Mouse (Mus musculus) liver, postnatal 0 days (tissue): Measurements from ENCODE around the gene Srxn1. TPM values are rescaled to one million over a fixed set of nuclear protein-coding genes. Genes with fewer than 3 reads are reported as not detected.

Experiments
- ATAC-seq: fragments of 200-750 bp; cut with Nextera tagmentation; 2 replicates; pipeline ENCODE4 v1.8.0; 2017; ENCODE audit warnings: mild to moderate bottlenecking, moderate library complexity
- DNase-seq: peaks from one replicate; pipeline ENCODE4 v3.0.0-alpha.2; 2016
- H3K27ac ChIP-seq: fragments of 300-500 bp; sonication (generic); 2 replicates; pipeline ENCODE4 v1.5.1; 2014; ENCODE audit warnings: antibody characterized with exemption, moderate library complexity, mild to moderate bottlenecking, low read depth
- H3K27me3 ChIP-seq: fragments of 300-500 bp; sonication (generic); 2 replicates; pipeline ENCODE4 v1.6.1; 2014; ENCODE audit warnings: low read length, control low read depth, mixed read lengths; ENCODE audit not compliant: insufficient read depth
- H3K36me3 ChIP-seq: fragments of 300-500 bp; sonication (generic); replicated peaks from 2 replicates; pipeline ENCODE4 v1.6.1; 2014; ENCODE audit warnings: mild to moderate bottlenecking, control low read depth, low read length, moderate library complexity, mixed read lengths; ENCODE audit not compliant: insufficient read depth
- H3K4me1 ChIP-seq: fragments of 300-500 bp; sonication (generic); 2 replicates; pipeline ENCODE4 v1.6.1; 2014; ENCODE audit warnings: antibody characterized with exemption, mild to moderate bottlenecking, control low read depth; ENCODE audit not compliant: insufficient read depth
- H3K4me2 ChIP-seq: fragments of 300-500 bp; sonication (generic); 2 replicates; pipeline ENCODE4 v1.6.1; 2014; ENCODE audit warnings: low read depth, mild to moderate bottlenecking, low read length, moderate library complexity, mixed read lengths
- H3K4me3 ChIP-seq: fragments of 300-500 bp; sonication (generic); 2 replicates; pipeline ENCODE4 v1.5.1; 2014; ENCODE audit warnings: low read depth, low read length
- H3K9ac ChIP-seq: fragments of 300-500 bp; sonication (generic); replicated peaks from 2 replicates; pipeline ENCODE4 v1.6.1; 2014; ENCODE audit warnings: mild to moderate bottlenecking, moderate library complexity
- H3K9me3 ChIP-seq: fragments of 300-500 bp; sonication (generic); 2 replicates; pipeline ENCODE4 v1.6.1; 2016; ENCODE audit warnings: mild to moderate bottlenecking, control low read depth, low read length, mixed read lengths
- CTCF ChIP-seq: sonication (generic); IDR thresholded peaks from 2 replicates; pipeline ENCODE4 v1.5.1; 2016; ENCODE audit warnings: antibody characterized with exemption, low read depth
- EP300 ChIP-seq: IDR thresholded peaks from 2 replicates; pipeline ENCODE4 v1.6.1; 2016; ENCODE audit warnings: antibody characterized with exemption, low read depth, mild to moderate bottlenecking
- WGBS: fragments of 180-500 bp; shearing (Covaris S2); extraction: QIAGEN DNeasy Blood & Tissue Kit; methylation state at CpG from one replicate; pipeline ENCODE4 v1.1.7; 2014; ENCODE audit not compliant: insufficient replicate concordance; 5-methylcytosine and 5-hydroxymethylcytosine counted together
- polyA plus RNA-seq: library from polyadenylated mRNA; unstranded; fragments of >200 nt; fragmentation: Nextera tagmentation; extraction: Ambion mirVana; gene quantifications from 2 replicates; pipeline ENCODE4 v1.2.1, GENCODE M21; 2015

Srxn1 gene
- polyA plus RNA-seq, 1 experiment from 2014 or later, result 8.7 TPM

GRCm38 (mm10) chr2:152089581-152089980 lies 15.7 kb upstream of the Srxn1 start:
- TF ChIP-seq CTCF (no peak), EP300 (no peak)
- peaks cover 42% of the 10 kb centered on the region for H3K27me3 ChIP-seq
- 75% methylated on average over 5 of the region's 5 CpGs for WGBS

GRCm38 (mm10) chr2:152090486-152090885 lies 14.8 kb upstream of the Srxn1 start:
- ATAC-seq, result no peak
- DNase-seq, result no peak
- 77% methylated on average over 5 of the region's 5 CpGs for WGBS
- Histone ChIP-seq H3K27me3 (peaks cover 51% of the 10 kb centered on the region), H3K4me1 (peaks cover 7% of the 10 kb centered on the region), H3K36me3 (no peaks in the 10 kb centered on the region), H3K4me3 (no peak overlapping the region), H3K4me2 (no peak overlapping the region), H3K9me3 (no peaks in the 10 kb centered on the region), H3K9ac (no peak overlapping the region), H3K27ac (no peak overlapping the region)
- no peak for TF ChIP-seq CTCF
- no peak for TF ChIP-seq EP300

More at GRCm38 (mm10) chr2:152089581-152089980, 15.7 kb upstream of the Srxn1 start:
- Histone ChIP-seq H3K27ac (no peak overlapping the region), H3K4me2 (no peak overlapping the region), H3K9ac (no peak overlapping the region), H3K36me3 (no peaks in the 10 kb centered on the region), H3K9me3 (no peaks in the 10 kb centered on the region), H3K4me1 (peaks cover 7% of the 10 kb centered on the region), H3K4me3 (no peak overlapping the region)
- no peak for DNase-seq
- ATAC-seq, result no peak

- Histone ChIP-seq H3K27ac (no peak overlapping the region), H3K27me3 (peaks cover 57% of the 10 kb centered on the region), H3K4me2 (no peak overlapping the region), H3K9me3 (no peaks in the 10 kb centered on the region), H3K4me3 (no peak overlapping the region), H3K36me3 (no peaks in the 10 kb centered on the region), H3K9ac (no peak overlapping the region), H3K4me1 (peaks cover 7% of the 10 kb centered on the region)
- DNase-seq (no peak), ATAC-seq (no peak)
- no peak for TF ChIP-seq CTCF
- no peak for TF ChIP-seq EP300
- WGBS, result 27% methylated on average over 12 of the region's 12 CpGs
Observed at GRCm38 (mm10) chr2:152091342-152092056, 13.8 kb upstream of the Srxn1 start.

DNA sequence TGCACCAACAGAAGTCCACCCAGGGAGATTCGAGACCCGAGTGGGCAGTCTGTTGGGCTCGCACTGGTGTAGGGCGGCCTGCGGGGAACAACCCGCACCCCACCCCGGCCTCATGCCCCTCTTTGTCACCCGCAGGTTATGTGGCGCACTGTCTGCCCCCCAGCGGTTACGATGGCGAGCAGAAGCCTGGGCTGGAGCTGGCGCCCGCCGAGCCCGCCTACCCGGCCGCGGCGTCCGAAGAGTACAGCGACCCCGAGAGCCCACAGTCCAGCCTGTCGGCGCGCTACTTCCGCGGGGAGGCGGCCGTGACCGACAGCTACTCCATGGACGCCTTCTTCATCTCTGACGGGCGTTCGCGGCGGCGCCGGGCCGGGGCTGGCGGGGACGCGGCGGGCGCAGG lies 12.4 kb upstream of the Srxn1 start:
- Histone ChIP-seq H3K27ac (no peak overlapping the region), H3K4me2 (peak overlapping the region; percentile 42; the same call in 1 of the 2 replicates), H3K36me3 (no peaks in the 10 kb centered on the region), H3K4me1 (peaks cover 7% of the 10 kb centered on the region), H3K27me3 (peaks cover 61% of the 10 kb centered on the region), H3K9me3 (no peaks in the 10 kb centered on the region), H3K9ac (no peak overlapping the region), H3K4me3 (peak overlapping the region; percentile 24; the same call in 1 of the 2 replicates)
- DNase-seq (no peak), ATAC-seq (no peak)
- 6% methylated on average over 40 of the region's 45 CpGs for WGBS
- TF ChIP-seq EP300 (no peak), CTCF (no peak)

DNA sequence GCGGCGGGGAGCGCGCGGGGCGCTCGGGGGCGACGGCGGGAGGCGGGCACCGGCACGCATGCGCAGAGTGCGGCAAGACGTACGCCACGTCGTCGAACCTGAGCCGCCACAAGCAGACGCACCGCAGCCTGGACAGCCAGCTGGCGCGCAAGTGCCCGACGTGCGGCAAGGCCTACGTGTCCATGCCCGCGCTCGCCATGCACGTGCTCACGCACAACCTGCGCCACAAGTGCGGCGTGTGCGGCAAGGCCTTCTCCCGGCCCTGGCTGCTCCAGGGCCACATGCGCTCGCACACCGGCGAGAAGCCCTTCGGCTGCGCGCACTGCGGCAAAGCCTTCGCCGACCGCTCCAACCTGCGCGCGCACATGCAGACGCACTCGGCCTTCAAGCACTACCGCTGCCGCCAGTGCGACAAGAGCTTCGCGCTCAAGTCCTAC lies 11.9 kb upstream of the Srxn1 start:
- peak overlapping the region; percentile 42 for H3K4me2 ChIP-seq
- no peaks in the 10 kb centered on the region for H3K9me3 ChIP-seq
- no peak for DNase-seq
- H3K9ac ChIP-seq, result no peak overlapping the region
- H3K36me3 ChIP-seq, result no peaks in the 10 kb centered on the region
- H3K27ac ChIP-seq, result no peak overlapping the region
- no peak for ATAC-seq
- H3K4me3 ChIP-seq, result peak overlapping the region; percentile 24; the same call in 1 of the 2 replicates
- H3K27me3 ChIP-seq, result peaks cover 61% of the 10 kb centered on the region
- TF ChIP-seq CTCF, result no peak
- TF ChIP-seq EP300, result no peak
- peaks cover 7% of the 10 kb centered on the region for H3K4me1 ChIP-seq
- 2% methylated on average over 59 of the region's 60 CpGs for WGBS

DNA sequence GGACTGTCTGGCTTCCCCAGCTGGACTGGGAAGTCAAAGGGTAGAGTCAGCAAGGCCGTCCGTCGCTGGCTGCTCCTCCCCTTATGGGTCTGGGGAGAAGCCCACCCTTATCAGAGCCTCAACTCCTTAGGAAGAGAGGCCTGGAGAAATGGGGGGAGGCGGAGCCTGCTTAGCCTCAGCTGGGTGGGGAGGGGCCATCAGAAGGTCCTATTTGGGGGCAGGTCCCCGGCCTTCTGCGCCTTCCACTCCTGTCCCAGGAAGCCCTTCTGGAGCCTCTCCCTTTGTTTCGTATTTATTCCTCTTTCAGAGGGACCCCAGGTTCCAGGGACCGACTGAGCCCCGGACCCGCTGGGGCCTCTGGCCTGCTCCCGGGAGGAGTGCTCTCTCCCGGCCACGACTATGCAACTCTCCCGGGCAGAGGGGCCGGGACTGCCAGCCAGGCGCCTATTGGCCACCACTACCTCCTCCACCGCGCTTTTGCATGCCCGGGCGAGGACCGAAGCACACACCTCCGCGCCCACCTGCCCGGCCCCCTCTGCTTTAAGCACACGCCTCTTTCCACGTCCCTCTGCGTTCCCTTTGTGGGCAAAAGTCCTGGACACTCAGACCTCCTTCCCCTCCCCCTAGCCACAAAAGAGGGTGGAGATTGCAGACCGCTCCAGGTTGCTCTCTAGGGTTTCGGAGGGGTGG lies 10.3 kb upstream of the Srxn1 start:
- H3K4me3 ChIP-seq, result no peak overlapping the region
- H3K27me3 ChIP-seq, result peaks cover 58% of the 10 kb centered on the region
- 10% methylated on average over 29 of the region's 29 CpGs for WGBS
- H3K4me2 ChIP-seq, result no peak overlapping the region
- TF ChIP-seq EP300, result no peak
- no peak for TF ChIP-seq CTCF
- H3K4me1 ChIP-seq, result peaks cover 7% of the 10 kb centered on the region
- H3K9me3 ChIP-seq, result no peaks in the 10 kb centered on the region
- no peaks in the 10 kb centered on the region for H3K36me3 ChIP-seq
- ATAC-seq (no peak), DNase-seq (no peak)
- H3K9ac ChIP-seq, result no peak overlapping the region
- H3K27ac ChIP-seq, result no peak overlapping the region
